Mouse (Mus musculus): Measurements from ENCODE around the gene Trnt1.

- TF ChIP-seq CTCF (IDR thresholded peaks at IDR 0.05; ENCODE audit: low read depth) (no peak), EP300 (IDR thresholded peaks at IDR 0.05; ENCODE audit: low read depth) (no peak)
These were observed 31.3 kb downstream of the Trnt1 start for GRCm38 (mm10) chr6:106800227-106800557.

Data from liver, embryonic 14.5 days (tissue).